Mouse (Mus musculus): ENCODE data around the gene Csnk1d.

DNA sequence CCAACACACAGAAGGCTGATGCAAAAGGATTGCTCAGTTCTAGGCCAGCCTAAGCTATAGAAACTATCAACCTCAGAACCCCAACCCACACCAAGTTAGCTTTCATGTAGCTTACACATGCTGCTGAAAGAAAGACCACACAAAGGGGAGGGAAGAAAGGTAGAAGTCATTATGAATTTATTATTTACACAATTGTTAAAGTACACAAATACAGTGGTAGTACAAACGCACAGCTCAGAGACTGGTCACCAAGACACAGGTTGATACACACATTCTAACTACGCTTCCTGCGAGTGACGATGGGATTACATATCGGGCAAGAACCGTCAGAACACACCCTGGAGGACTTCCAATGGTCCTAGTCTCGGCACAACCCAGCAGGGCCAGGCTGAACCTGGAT, 29.5 kb downstream of the Csnk1d start:
- TF ChIP-seq USF1 (IDR thresholded peaks at IDR 0.05; ENCODE audit: low read depth) (no peak), MYOD1 (IDR thresholded peaks at IDR 0.05; ENCODE audit: control insufficient read depth, insufficient read length, low read depth) (no peak), CTCF (IDR thresholded peaks at IDR 0.05; ENCODE audit: control insufficient read depth, insufficient read depth, insufficient read length) (no peak), MYOG (IDR thresholded peaks at IDR 0.05; ENCODE audit: control insufficient read depth, extremely low read depth, insufficient read length) (no peak), MAX (IDR thresholded peaks at IDR 0.05) (no peak)

Measured in C2C12 (cell line).